Comparison of ENCODE assay signal across 23 mouse cellular contexts in genomic region chr11:78935178-78935577, GRCm38 (mm10). TPM values are rescaled to one million over a fixed set of nuclear protein-coding genes. Genes with fewer than 3 reads are reported as not detected.
DNase-seq lines count a peak whose midpoint lies in the region; ATAC-seq and TF ChIP-seq lines count a peak whose summit lies in the region.
"Had no signal": no experiment of that assay in that cellular context is flagged by ENCODE, and none has a peak within 500 bp of the region (broad histone marks: within the 10 kb centered on the region; RNA-seq: fewer than 3 reads in every experiment).

No protein-coding gene starts in this region.

- no peak overlapping the region for H3K9ac ChIP-seq in forebrain, embryonic 13.5 days
- no peak overlapping the region for H3K9ac ChIP-seq in hindbrain, embryonic 14.5 days
- H3K9ac ChIP-seq in lung, embryonic 14.5 days = no peak overlapping the region
- H3K9ac ChIP-seq: liver, postnatal 0 days had no signal

- H3K4me3 ChIP-seq in forebrain, embryonic 10.5 days = no peak overlapping the region
- H3K4me3 ChIP-seq in forebrain, embryonic 13.5 days = no peak overlapping the region
- H3K4me3 ChIP-seq in hindbrain, embryonic 10.5 days = no peak overlapping the region
- no peak overlapping the region for H3K4me3 ChIP-seq in hindbrain, embryonic 14.5 days (replicated peaks; ENCODE audit: low read length)
- H3K4me3 ChIP-seq in lung, embryonic 14.5 days (ENCODE audit: low read depth, low read length) = no peak overlapping the region
- H3K4me3 ChIP-seq: left cerebral cortex, adult 2 months had no signal

- WGBS in forebrain, embryonic 10.5 days = 83% methylated on average over 6 of the region's 6 CpGs
- WGBS in forebrain, embryonic 13.5 days = 88% methylated on average over 6 of the region's 6 CpGs
- WGBS in hindbrain, embryonic 10.5 days = 81% methylated on average over 6 of the region's 6 CpGs
- 78% methylated on average over 6 of the region's 6 CpGs for WGBS in hindbrain, embryonic 14.5 days
- 73% methylated on average over 6 of the region's 6 CpGs for WGBS in lung, embryonic 14.5 days

- H3K27ac ChIP-seq in forebrain, embryonic 10.5 days = 0 out of 2 replicates have a peak overlapping the region, but pooled peaks have one; percentile 44
- H3K27ac ChIP-seq in forebrain, embryonic 13.5 days = no peak overlapping the region
- 0 out of 2 replicates have a peak overlapping the region, but pooled peaks have one; percentile 35 for H3K27ac ChIP-seq in hindbrain, embryonic 10.5 days
- H3K27ac ChIP-seq in hindbrain, embryonic 14.5 days = no peak overlapping the region
- peak overlapping the region; percentile 65; the same call in 1 of the 2 replicates for H3K27ac ChIP-seq in lung, embryonic 14.5 days (ENCODE audit: low read depth)
- H3K27ac ChIP-seq: left cerebral cortex, adult 2 months; stomach, postnatal 0 days had no signal

- no peak for ATAC-seq in forebrain, embryonic 13.5 days
- ATAC-seq in hindbrain, embryonic 14.5 days (ENCODE audit: low FRiP score) = no peak
- ATAC-seq in lung, embryonic 14.5 days (ENCODE audit: insufficient read depth) = no peak
- ATAC-seq: forebrain, embryonic 14.5 days; hindbrain, embryonic 16.5 days; intestine, embryonic 16.5 days; liver, postnatal 0 days had no signal

- no peaks in the 10 kb centered on the region for H3K9me3 ChIP-seq in forebrain, embryonic 10.5 days
- no peaks in the 10 kb centered on the region for H3K9me3 ChIP-seq in forebrain, embryonic 13.5 days (replicated peaks)
- H3K9me3 ChIP-seq in hindbrain, embryonic 10.5 days = no peaks in the 10 kb centered on the region
- no peaks in the 10 kb centered on the region for H3K9me3 ChIP-seq in hindbrain, embryonic 14.5 days (ENCODE audit: control insufficient read depth, low read length)
- H3K9me3 ChIP-seq in lung, embryonic 14.5 days (ENCODE audit: low read depth, low read length) = no peaks in the 10 kb centered on the region

- H3K4me1 ChIP-seq in forebrain, embryonic 10.5 days = peaks cover 9% of the 10 kb centered on the region; the same call in 1 of the 2 replicates
- H3K4me1 ChIP-seq in forebrain, embryonic 13.5 days = no peaks in the 10 kb centered on the region
- H3K4me1 ChIP-seq in hindbrain, embryonic 10.5 days (replicated peaks) = peaks cover 19% of the 10 kb centered on the region; the same call in 1 of the 2 replicates
- H3K4me1 ChIP-seq in hindbrain, embryonic 14.5 days (replicated peaks; ENCODE audit: control insufficient read depth, insufficient read depth, low read length) = no peaks in the 10 kb centered on the region
- H3K4me1 ChIP-seq in lung, embryonic 14.5 days (ENCODE audit: insufficient read depth) = no peaks in the 10 kb centered on the region

- no peaks in the 10 kb centered on the region for H3K36me3 ChIP-seq in forebrain, embryonic 10.5 days (replicated peaks)
- H3K36me3 ChIP-seq in forebrain, embryonic 13.5 days (ENCODE audit: poor library complexity, severe bottlenecking) = no peaks in the 10 kb centered on the region
- no peaks in the 10 kb centered on the region for H3K36me3 ChIP-seq in hindbrain, embryonic 10.5 days
- H3K36me3 ChIP-seq in hindbrain, embryonic 14.5 days (replicated peaks; ENCODE audit: control insufficient read depth, insufficient read depth) = no peaks in the 10 kb centered on the region
- no peaks in the 10 kb centered on the region for H3K36me3 ChIP-seq in lung, embryonic 14.5 days (ENCODE audit: insufficient read depth)

- no peak for TF ChIP-seq CTCF in lung, embryonic 14.5 days (IDR thresholded peaks at IDR 0.05; ENCODE audit: low read depth)

- no peak for DNase-seq in forebrain, embryonic 10.5 days (ENCODE audit: extremely low spot score, low spot score)
- DNase-seq in hindbrain, embryonic 10.5 days (ENCODE audit: low spot score) = no peak
- DNase-seq in hindbrain, embryonic 14.5 days (ENCODE audit: low spot score) = no peak
- DNase-seq in lung, embryonic 14.5 days = peak; percentile 40
- no peak for DNase-seq in lung, postnatal 14 days
- peak; percentile 13 to 15 for DNase-seq in heart, postnatal 36 days
- DNase-seq in thymus, postnatal 36 days = no peak
- DNase-seq: adrenal gland, adult 8-10 months; cerebellum, adult 9-10 months; gastrocnemius, postnatal 25 days; layer of hippocampus, adult 9-11 months; left cerebral cortex, postnatal 4 days; liver; liver, postnatal 0 days; retina, postnatal 1 day; right cerebral cortex, postnatal 4 days had no signal

- intact Hi-C loops in heart, postnatal 36 days (cut with DNase I) = no loop called here

- H3K4me2 ChIP-seq in forebrain, embryonic 13.5 days = no peak overlapping the region
- no peak overlapping the region for H3K4me2 ChIP-seq in hindbrain, embryonic 14.5 days (replicated peaks)
- H3K4me2 ChIP-seq in lung, embryonic 14.5 days = no peak overlapping the region

- no peaks in the 10 kb centered on the region for H3K27me3 ChIP-seq in forebrain, embryonic 10.5 days (ENCODE audit: poor library complexity, severe bottlenecking)
- H3K27me3 ChIP-seq in forebrain, embryonic 13.5 days = no peaks in the 10 kb centered on the region
- no peaks in the 10 kb centered on the region for H3K27me3 ChIP-seq in hindbrain, embryonic 10.5 days (ENCODE audit: insufficient read depth, poor library complexity, severe bottlenecking)
- no peaks in the 10 kb centered on the region for H3K27me3 ChIP-seq in hindbrain, embryonic 14.5 days (ENCODE audit: control insufficient read depth, insufficient read depth, low read length)
- H3K27me3 ChIP-seq in lung, embryonic 14.5 days (ENCODE audit: insufficient read depth, low read length) = no peaks in the 10 kb centered on the region

RNA-seq across cellular contexts. Expression of gene Nos2, which starts 14.6 kb away (rescaled TPM):
- 0.89 and 0.93 TPM in 2 replicates for polyA plus RNA-seq in forebrain, embryonic 10.5 days (2016; fragmentation: Nextera tagmentation; extraction: Ambion mirVana)
- polyA plus RNA-seq in forebrain, embryonic 13.5 days (2015; fragmentation: Nextera tagmentation; extraction: Ambion mirVana) = 0.57 and 0.65 TPM in 2 replicates
- polyA plus RNA-seq in hindbrain, embryonic 10.5 days (2016; fragmentation: Nextera tagmentation; extraction: Ambion mirVana) = 0.71 and 1.1 TPM in 2 replicates
- 1.1 TPM in 2 replicates for polyA plus RNA-seq in hindbrain, embryonic 14.5 days (2014; fragmentation: Nextera tagmentation; extraction: Ambion mirVana)
- polyA plus RNA-seq in lung, embryonic 14.5 days (2014; fragmentation: Nextera tagmentation; extraction: Ambion mirVana) = 3.1 and 3.9 TPM in 2 replicates
- 1 to 10 TPM; 5.6 to 5.8 TPM for total RNA-seq in heart, postnatal 36 days (2021)
- total RNA-seq: common myeloid progenitor, adult 5-6 weeks had no signal
- polyA plus RNA-seq: liver, postnatal 0 days had no signal

RNA-seq across cellular contexts. Expression of gene Lgals9, which starts 49.6 kb away (rescaled TPM):
- polyA plus RNA-seq in forebrain, embryonic 10.5 days (2016; fragmentation: Nextera tagmentation; extraction: Ambion mirVana) = 2.0 and 2.6 TPM in 2 replicates
- 3.8 and 3.9 TPM in 2 replicates for polyA plus RNA-seq in forebrain, embryonic 13.5 days (2015; fragmentation: Nextera tagmentation; extraction: Ambion mirVana)
- 4.3 and 5.7 TPM in 2 replicates for polyA plus RNA-seq in hindbrain, embryonic 10.5 days (2016; fragmentation: Nextera tagmentation; extraction: Ambion mirVana)
- 12.2 and 13.7 TPM in 2 replicates for polyA plus RNA-seq in hindbrain, embryonic 14.5 days (2014; fragmentation: Nextera tagmentation; extraction: Ambion mirVana)
- 23.9 and 25.7 TPM in 2 replicates for polyA plus RNA-seq in lung, embryonic 14.5 days (2014; fragmentation: Nextera tagmentation; extraction: Ambion mirVana)
- 10 to 100 TPM; 24.7 to 32.5 TPM for total RNA-seq in heart, postnatal 36 days (2021)

Comparison
In these comparisons a context has a peak if more than half of its experiments do, and no peak if none do; other contexts are left out.
1. DNase-seq: peak in lung, embryonic 14.5 days (single experiment) and heart, postnatal 36 days (2 of 2); none in forebrain, embryonic 10.5 days (single experiment), hindbrain, embryonic 10.5 days (single experiment), hindbrain, embryonic 14.5 days (single experiment), lung, postnatal 14 days (single experiment) and thymus, postnatal 36 days (0 of 2).
2. H3K27ac ChIP-seq: peak in forebrain, embryonic 10.5 days (single experiment), hindbrain, embryonic 10.5 days (single experiment) and lung, embryonic 14.5 days (single experiment); none in forebrain, embryonic 13.5 days (single experiment) and hindbrain, embryonic 14.5 days (single experiment).